Mouse (Mus musculus) erythroblast, adult 5-6 weeks (primary cell): ENCODE measurements around the gene Pkig. TPM values are rescaled to one million over a fixed set of nuclear protein-coding genes. Genes with fewer than 3 reads are reported as not detected.

Experiments
- ATAC-seq: replicated peaks from 2 replicates; pipeline ENCODE4 v1.8.0; 2016; ENCODE audit warnings: moderate number of reproducible peaks, mild to moderate bottlenecking, moderate TSS enrichment, inconsistent platforms; ENCODE audit not compliant: poor library complexity, low FRiP score, severe bottlenecking
- total RNA-seq, 2 experiments: library from RNA; stranded (forward) in 1 of 2; stranded (reverse) in 1 of 2; fragments of 150-400 nt in 1 of 2; fragments of 200-764, 138-1000 nt in 1 of 2; gene quantifications; 2 replicates each; pipeline versions ENCODE4 v1.2.3 to v1.2.4; 2015 to 2017; ENCODE audit warnings: low replicate concordance in 2 of 2

Gene Pkig
- total RNA-seq, 2 experiments from 2014 or later: 23.4 to 25.0 TPM

DNA sequence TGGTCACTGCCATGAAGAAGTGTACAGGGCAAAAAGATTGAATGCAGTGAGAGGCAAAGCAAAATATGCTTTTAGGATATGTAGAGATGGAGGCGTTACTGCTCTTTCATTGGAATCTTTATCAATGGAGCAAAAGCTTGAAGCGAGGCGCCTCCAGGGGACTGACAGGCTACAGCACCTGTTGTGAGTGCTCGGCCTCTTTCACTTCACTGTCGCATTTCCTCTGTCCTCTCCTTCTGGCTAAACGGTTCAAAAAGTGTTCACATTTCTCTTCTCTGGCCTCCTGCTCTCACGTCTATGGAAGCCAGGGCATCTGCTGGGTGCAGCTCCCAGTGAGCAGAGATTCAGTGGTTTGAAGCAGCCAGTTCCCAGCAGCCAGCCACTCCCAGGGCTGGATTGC lies 44.2 kb downstream of the Pkig start:
- ATAC-seq: no peak

DNA sequence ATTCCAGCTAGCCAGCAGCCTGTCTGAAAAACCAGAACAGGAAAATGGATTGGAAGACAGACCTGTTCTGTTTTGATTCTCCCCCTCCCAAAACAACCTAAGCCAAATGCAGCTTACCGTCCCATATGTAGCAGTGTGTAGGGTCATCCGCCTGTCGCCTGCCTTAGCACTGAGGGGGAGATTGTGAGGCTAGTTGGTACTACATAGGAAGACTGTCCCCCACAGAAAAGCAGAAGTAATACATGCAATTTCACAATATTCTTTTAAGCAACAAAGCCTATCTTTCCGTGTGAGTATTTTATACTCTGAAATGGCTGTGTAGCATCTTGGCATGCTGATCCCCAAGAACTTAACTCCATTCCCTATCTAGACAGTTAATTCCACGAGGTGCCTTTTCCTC lies 44.7 kb downstream of the Pkig start:
- no peak for ATAC-seq

DNA sequence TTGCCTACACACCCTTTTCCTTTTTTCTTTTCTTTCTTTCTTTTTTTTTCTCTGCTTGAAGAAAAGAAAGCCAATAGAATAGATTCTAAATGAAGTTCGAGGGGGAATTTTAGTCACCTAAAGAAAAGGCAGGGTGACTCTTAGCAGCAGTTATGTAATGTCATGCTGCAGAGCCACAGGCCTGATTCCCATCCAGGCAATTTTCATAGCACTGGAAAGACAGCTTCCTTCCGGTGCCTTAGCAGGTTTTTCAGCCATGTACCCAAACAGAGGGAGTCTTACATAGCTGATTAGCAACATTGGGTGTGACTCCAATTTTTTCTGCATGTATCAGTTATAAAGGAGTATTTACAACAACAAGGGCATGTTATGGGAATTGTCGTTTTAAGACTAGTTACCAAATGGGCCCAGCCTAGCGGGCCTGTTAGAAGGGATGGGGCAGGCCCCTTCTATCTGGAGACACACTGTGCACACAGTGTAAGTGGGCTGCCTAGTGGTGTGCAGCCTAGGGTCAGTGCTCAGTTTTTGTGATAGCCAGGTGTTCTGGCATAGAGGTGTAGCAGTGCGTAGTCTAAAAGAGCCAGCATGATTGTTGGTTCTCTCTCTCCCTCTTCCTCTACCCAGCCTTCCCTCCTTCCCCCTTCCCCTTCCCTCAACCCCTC lies 45.5 kb downstream of the Pkig start:
- ATAC-seq: no peak

DNA sequence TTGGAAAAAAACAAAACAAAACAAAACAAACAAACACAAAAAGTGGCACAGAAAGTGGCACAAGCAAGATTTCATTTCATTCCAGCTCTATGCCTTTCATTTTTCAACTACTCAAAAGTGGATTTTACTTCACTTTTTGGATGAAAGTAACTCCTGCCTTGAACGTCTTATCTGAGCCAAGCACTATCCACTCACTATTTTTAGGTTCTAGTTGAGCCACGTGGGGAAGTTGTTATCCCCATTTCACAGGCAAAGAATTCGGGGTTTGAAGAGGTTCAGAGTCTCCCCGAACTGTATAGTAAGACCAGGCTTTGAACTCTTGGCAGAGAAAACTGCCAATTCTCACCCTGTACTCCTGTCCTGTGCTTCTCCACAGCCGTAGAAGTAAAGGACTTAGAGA lies 50.1 kb downstream of the Pkig start:
- no peak for ATAC-seq

DNA sequence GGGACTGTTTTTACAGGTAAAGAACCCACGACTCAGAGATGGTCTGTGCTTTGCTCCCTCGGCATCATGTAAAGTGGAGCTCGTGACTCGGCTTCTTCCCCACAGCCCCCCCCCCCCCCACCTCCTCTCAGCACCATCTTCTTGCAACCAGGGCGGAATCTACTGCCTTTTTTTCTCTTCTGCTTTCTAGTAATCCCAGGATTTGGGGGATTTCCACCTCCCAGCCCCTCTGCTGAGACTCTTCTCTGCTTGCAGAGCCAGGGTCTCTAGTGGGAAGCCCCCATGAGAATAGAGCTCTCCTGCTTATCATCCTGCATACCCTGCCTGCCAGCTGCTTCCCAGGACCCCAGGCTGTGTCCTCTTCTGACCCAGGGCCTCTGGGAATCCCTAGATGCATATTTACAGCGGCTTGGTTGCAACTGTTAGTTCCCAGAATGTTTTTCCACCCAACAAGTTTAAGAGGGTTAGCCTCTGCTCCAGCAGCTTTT lies 50.6 kb downstream of the Pkig start:
- no peak for ATAC-seq

DNA sequence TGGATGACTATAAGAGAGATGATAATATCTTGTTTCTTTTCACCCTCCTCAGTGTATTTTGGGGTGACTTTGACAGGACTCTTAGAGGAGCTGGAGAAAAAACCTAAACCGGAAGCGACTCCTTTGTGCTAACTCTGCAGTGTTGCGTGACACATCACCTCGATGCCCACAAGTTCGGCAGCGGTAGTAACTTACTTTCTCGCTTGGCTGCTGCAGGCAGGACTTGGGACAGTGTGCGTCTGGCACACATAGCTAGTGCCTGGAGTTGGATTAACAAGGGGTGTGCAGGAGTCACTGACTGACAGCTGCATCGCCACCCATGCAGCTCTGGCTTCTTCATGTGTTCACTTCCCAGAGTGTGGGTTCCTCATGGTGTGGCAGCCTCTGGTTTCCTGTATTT lies 51.8 kb downstream of the Pkig start:
- no peak for ATAC-seq

DNA sequence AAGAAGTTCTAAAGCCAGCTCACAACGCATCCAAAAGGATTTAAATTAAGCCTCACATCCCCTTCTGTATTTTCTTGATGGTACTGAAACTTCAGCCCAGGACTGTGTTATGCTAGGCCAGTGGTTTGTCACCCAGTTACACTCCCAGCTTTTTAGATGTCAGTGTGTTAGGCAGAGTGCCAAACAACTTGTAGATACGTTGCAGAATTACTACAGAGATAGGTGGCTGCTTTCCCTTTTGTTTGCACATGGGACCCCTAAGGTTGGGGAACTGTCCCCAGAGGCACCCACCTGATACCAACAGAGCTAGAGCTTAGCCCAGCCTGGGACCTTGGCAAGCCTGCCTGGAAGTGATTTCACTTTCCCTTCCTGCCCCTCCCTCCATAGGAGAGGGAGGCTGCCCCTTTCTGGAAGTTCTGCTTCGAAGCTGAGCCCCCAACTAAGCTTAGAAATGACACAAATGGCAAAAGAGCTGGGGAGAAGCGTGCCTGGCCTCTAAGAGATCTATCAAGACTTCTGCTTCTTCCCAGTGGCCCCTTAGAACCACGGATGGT lies 52.5 kb downstream of the Pkig start:
- ATAC-seq: no peak

DNA sequence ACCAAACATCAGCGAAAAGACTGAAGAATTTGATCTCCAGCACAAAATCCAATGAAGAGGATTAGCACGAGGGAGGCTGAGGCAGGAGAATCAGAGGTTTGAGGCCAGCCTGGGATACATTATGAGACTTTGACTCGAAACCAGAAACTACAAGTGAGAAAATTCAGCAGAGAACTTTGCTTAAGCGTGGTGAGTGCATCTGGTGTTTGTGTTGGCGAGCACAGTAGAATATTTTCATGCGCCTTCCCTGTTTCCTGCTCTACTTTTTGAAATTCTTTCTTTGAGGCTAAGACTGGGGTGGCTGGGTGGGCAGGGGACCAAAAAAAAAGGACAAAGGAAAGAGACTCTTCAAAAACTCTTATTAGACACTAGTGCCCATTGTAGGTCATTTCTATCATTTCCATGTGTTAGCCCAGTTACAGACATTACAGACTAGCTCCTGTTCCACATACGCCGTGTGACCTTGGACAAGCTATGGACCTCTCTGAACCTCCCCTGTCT lies 53.2 kb downstream of the Pkig start:
- ATAC-seq: no peak

DNA sequence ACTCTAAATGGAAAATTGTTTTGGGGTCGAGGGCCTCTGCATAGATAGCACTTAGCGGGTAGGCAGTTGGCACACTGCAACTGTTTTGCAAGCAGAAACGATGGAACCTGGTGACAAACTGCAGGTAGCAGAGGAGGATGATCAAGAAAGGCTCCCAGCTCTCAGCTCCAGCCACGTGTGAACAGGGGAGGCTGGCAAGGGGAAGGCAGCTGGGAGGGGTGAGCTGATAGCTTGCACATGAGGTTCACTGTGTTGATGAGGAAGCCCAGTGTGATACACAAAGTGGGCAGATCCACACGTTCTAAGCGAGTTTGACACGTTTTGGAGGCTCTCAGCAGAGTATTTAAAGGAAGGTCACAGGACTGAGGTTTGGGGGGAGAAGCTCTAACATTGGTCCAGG lies 54.3 kb downstream of the Pkig start:
- no peak for ATAC-seq

DNA sequence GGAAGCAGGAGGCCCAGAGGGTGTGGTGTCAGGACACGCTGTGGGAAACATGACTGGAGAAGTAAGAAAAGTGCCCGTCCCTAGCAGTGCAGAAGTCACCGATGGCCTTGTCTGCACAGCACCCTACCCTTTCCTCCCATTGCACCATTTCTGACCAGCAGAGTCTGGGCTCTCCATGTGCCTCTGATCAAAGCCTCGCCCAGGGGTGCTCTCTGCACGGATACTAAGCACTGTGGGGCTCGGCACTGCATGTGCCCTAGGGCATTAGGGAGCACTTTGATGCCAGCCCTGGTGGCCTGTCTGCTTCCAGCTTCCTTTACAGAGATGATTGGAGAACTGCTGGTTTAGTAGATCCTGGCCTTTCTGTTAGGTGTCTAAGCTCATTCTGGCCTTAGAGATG lies 54.7 kb downstream of the Pkig start:
- ATAC-seq: no peak

DNA sequence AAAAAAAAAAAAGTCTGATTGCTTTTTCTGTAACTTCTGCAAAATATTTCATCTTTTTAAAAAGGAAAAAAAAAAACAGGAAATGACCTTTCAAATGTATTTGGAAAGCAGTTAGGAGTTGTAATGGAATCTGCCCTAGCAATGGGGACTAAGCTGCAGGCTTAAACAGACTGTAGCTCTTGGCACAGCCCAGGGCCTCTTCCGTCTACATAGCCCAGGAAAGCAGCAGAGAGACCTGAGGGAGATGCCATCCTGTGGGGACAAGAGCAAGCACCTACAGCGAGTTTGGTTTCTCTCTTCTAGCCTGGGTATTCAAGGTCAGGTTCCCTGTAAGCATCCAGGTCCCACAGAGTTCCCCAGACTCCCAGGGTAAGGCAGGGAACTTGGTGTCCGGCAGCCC lies 55.2 kb downstream of the Pkig start:
- ATAC-seq: no peak

DNA sequence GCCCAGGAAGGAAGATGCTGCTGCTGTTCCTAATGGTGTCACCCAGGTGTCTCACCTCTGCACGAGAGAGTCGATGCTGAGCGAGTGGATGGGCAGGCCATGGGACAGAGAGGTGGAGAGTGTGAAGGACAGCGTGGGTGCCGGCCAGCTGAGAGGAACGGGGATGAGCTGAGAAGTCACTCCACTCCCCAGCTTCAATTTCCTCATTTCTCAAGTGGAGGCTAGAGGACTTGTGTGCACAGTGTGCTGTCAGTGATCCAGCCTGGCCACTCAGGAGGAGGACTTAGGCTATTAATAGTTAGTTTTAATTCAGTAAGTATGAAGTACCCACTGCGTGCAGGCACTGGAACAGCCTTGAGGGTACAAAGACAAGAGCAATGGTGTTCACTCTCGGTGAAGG lies 58.3 kb downstream of the Pkig start:
- no peak for ATAC-seq

DNA sequence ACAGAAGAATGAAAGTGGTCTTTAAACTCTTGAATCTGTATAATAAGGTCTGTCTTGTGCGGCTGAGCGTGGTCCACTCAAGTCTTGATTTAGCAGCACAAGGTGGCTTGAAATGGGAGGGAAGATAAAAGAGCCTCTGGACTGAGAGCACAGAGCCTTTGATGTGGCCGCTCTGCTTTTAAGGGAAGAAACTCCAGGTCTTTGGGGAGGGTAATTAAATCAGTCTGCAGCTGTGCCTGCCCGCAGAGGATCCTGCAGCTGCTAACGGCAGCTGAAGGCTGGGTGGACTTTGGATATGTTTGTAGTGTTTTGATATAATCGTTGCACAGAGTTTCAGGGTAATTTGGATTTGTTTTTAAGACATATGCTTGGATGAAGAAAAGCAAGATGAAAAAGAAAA lies 58.7 kb downstream of the Pkig start:
- ATAC-seq: no peak

DNA sequence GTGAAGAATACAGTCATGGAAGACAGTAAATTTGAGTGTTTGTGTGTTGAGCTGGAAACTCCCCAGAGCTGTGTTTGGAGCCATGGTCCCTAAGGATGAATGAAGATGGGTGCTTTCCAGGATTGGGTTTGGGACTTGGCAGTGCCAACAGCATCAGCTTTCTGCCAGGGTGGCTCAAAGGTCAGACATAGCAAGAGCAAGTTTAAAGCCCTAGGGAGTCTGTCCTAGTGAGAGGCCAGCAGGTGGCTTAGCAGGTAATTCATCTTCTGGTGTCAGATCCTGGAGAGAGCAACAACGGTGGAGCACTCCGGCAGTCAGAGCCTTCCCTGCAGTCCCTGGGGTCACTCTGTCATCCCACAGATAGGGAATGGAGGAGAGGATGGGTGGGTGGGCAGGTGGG lies 60.3 kb downstream of the Pkig start:
- no peak for ATAC-seq

DNA sequence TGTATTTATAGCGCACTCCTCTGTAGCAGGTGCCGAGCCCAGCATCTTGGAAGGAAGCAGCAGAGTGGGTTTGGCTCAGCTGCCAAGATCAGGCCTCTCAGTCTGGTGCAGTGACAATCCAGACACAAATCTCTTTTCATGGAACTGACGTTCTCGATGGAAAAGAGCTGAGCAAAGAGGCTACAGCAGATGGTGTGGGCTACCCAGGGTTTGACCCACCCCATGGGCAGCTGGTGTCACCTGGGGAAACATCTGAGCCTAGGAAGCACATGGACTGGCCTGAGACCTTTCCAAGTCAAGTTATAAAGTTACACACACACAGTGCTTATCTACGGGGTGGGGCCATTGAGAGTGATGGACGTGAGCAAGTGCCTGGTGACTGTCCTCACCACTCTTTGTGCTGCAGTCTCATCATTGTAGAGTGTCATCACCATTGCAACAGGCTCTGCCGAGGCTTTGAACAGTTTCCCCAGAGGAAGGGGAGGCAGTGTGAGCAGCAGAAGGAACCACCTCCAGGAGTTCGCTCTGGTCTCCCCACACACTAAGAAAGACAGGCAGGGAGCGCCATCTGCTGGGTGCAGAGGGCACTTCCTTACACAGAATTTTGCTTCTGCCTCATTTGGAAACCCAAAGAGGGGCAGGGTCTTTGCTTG lies 60.9 kb downstream of the Pkig start:
- ATAC-seq: peak; percentile 81

DNA sequence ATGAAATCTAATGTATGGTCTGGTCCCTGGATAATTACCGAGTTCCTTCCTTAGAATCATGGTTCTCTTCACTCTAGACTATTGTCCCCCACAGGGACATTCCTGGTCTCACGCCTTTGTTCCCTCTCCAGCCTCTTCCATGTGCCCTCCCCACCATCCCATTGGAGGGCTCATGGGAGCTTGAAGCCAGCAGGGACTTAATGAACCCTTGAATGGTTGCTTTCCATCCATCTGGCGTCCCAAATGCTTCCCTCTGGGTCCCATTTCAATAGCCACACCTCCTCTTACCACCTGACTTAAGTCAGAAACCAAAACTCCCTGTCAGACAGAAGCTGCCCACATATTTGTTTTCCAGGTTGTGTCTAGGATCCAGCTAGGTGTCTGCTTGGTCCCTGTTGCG lies 61.4 kb downstream of the Pkig start:
- peak; percentile 17; the same call in 1 of the 2 replicates for ATAC-seq

DNA sequence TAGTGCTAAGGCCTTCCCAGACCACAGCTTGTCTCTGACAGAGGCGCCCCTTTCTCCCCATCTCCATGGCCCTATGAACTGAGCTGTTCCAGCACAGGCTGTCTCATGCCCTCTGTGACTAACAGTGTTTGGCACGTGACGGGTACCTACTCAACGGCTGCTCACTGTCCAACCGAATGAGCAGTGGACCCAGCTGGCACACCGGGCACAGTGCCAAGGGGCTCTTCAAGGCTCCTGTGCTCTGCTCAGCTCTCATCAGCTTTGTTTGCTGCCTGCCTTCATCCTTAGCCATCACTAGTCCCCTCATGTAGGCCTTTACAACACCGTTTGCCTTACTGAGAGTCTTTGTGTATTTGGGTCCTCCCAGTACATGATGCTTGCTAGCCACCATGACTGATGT lies 64.4 kb downstream of the Pkig start:
- no peak for ATAC-seq

DNA sequence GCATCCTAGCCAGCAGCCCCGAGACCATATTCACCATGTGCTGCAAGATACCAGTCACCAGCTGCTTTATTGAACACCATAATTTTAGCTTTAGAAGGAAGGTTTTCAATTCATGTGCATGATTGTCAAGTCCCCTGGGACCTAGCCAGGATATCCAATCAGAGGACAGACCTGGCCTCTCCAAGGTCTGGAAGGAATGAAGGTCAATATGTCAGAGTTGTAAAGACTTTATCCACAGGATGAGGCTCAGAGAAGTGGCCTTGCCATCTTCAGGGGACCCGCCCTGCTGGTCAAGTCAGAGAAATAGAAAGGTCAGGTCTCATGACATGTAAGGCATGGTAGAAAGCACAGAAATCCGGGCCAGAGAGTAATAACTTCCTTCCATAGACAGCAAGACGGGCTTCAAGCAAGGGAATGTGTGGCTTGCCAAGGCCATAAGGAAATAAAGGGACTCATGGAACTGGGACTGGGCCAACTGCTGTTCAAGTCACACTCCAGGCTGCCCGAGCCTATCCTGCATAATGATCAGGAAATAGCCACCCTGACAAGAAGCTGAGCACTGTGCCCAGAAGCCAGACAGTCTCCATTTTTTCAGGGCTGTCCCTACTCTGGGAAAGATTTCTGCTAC lies 68.7 kb downstream of the Pkig start:
- no peak for ATAC-seq

DNA sequence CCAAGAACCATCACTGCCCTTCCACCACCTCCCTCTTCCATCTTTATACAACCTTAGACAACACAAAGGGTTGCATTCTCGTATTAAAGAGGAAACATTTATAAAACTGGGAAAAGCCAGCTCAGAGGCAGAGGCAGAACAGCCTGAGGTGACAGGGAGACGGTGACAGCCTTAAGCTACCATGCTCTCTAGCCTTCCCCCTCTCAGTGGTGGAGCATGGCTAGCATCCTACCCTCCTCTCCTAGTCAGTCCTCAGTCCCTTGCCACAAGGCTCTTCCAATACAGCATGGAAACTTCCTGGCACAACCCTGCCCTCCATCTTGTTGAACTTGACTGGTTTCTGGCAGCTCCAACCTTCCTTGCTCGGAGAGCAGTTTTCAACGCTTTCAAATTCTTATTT lies 70.1 kb downstream of the Pkig start:
- ATAC-seq: no peak

DNA sequence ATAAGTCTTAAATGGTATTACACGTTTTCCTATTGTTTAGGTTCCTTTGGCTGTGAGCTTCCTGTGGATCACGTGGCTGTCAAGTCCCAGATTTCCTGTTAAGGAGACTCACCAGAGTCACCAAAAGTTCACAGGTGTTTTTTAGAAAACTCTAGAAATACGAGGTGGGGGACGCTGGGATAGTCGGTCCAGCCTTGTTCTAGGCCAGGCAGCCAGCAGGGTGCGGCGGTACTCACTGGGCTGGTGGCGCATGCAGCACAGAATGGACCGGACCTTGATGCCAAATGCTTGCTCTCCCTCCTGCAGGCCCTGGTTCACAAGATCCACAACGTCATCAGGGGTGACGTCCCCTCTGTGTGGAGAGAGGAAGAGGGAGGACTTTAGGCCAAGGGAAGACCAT lies 73.8 kb downstream of the Pkig start:
- ATAC-seq: no peak

DNA sequence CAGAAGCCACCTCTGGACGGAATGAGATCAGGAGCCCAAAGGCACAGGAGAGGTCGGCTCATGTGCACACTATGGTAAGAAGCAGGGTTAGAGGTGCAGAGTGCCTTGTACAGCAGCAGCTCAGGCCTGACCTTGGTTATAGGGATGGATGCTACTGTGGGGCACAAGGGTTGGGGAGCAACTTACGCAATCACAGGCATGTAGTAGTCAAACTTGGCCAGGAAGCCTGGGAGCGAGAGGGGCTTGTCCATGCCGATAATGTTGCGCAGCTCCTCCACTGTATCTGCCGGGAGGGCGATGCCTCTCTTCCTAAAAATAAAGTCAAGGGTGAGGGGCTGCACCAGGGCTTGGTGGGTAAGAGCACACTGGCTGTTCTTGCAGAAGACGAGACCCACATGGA lies 77.0 kb downstream of the Pkig start:
- ATAC-seq: no peak
